Mouse (Mus musculus): ENCODE measurements around the gene Akt1s1.
A peak's percentile ranks its signal among the peaks of the same experiment; 100 is the strongest.

- TF ChIP-seq CTCF (IDR thresholded peaks at IDR 0.05; ENCODE audit: borderline replicate concordance, extremely low read depth, insufficient read depth, insufficient read length) (peak; percentile 93), POLR2A (IDR thresholded peaks at IDR 0.05; ENCODE audit: borderline replicate concordance, extremely low read depth, insufficient read depth, insufficient read length, poor library complexity, severe bottlenecking) (no peak)
Observed at GRCm38 (mm10) chr7:44860576-44861428, 12.0 kb downstream of the Akt1s1 start.

Data from brain, embryonic 14.5 days (tissue).